Mouse (Mus musculus) monocyte, adult 5-6 weeks (primary cell): Measurements from ENCODE around the gene Tmem203. TPM values are rescaled to one million over a fixed set of nuclear protein-coding genes. Genes with fewer than 3 reads are reported as not detected.
"Not testable (repeated sequence)": the region's sequence is repeated elsewhere in the genome, so short reads cannot be mapped to it uniquely, and the experiment has no call there.

Experiments used
- ATAC-seq: fragments of 153-309, 156-312 bp; replicated peaks from 2 replicates; pipeline ENCODE4 v1.8.0; 2017; ENCODE audit warnings: mild to moderate bottlenecking; ENCODE audit not compliant: low TSS enrichment, insufficient number of reproducible peaks, severe bottlenecking, poor library complexity, low FRiP score
- total RNA-seq: library from RNA; stranded (forward); fragments of 200-1000, 200-491, 200-594 nt; gene quantifications from 3 replicates; pipeline ENCODE4 v1.2.3, GENCODE M21; 2017

Tmem203 gene
- total RNA-seq, 1 experiment from 2014 or later, result 16.8 TPM

GRCm38 (mm10) chr2:25230581-25230980, 24.7 kb upstream of the Tmem203 start:
- ATAC-seq, result no peak

GRCm38 (mm10) chr2:25231038-25231437, 24.2 kb upstream of the Tmem203 start:
- no peak for ATAC-seq

- no peak for ATAC-seq
Observed at GRCm38 (mm10) chr2:25233421-25233820, 21.8 kb upstream of the Tmem203 start.

- ATAC-seq, result no peak
Observed at GRCm38 (mm10) chr2:25234050-25234449, 21.2 kb upstream of the Tmem203 start, which contains the start of gene Slc34a3. Gene Slc34a3, minus strand, starts transcription at chr2:25234364.

- no peak for ATAC-seq
Observed at GRCm38 (mm10) chr2:25234551-25235220, 20.6 kb upstream of the Tmem203 start.

- no peak for ATAC-seq
Observed at GRCm38 (mm10) chr2:25236614-25237013, 18.6 kb upstream of the Tmem203 start, which contains the start of gene Rnf224. Gene Rnf224, minus strand, starts transcription at chr2:25236787.

GRCm38 (mm10) chr2:25237522-25237921, 17.7 kb upstream of the Tmem203 start:
- ATAC-seq, result no peak

- ATAC-seq, result no peak
Observed at GRCm38 (mm10) chr2:25238106-25238505, 17.1 kb upstream of the Tmem203 start.

- no peak for ATAC-seq
Observed at GRCm38 (mm10) chr2:25239766-25240165, 15.5 kb upstream of the Tmem203 start.

- no peak for ATAC-seq
Observed at GRCm38 (mm10) chr2:25240310-25240709, 14.9 kb upstream of the Tmem203 start.

GRCm38 (mm10) chr2:25240723-25241437, 14.4 kb upstream of the Tmem203 start:
- ATAC-seq, result peak; percentile 45; the same call in 1 of the 2 replicates

GRCm38 (mm10) chr2:25241438-25241775, 13.8 kb upstream of the Tmem203 start:
- no peak for ATAC-seq

GRCm38 (mm10) chr2:25242101-25242506, 13.1 kb upstream of the Tmem203 start, which contains the start of the genes Rnf208 and Cysrt1:
Gene Rnf208, plus strand, starts transcription at chr2:25242255.
Gene Cysrt1, minus strand, starts transcription at chr2:25242452.
- ATAC-seq, result no peak

- ATAC-seq, result no peak
Observed at GRCm38 (mm10) chr2:25243342-25243741, 11.9 kb upstream of the Tmem203 start.

- no peak for ATAC-seq
Observed at GRCm38 (mm10) chr2:25244144-25244543, 11.1 kb upstream of the Tmem203 start.

- ATAC-seq, result no peak
Observed at GRCm38 (mm10) chr2:25246183-25247072, 8.8 kb upstream of the Tmem203 start, which contains the start of gene AL732309.1. Gene AL732309.1, minus strand, starts transcription at chr2:25246863.

GRCm38 (mm10) chr2:25252331-25252730, 2.9 kb upstream of the Tmem203 start:
- no peak for ATAC-seq

GRCm38 (mm10) chr2:25256443-25257109, 1.3 kb downstream of the Tmem203 start:
- ATAC-seq, result not testable (repeated sequence)
